Mouse (Mus musculus) MEL (cell line): ENCODE measurements around the gene Slc25a28. TPM values are rescaled to one million over a fixed set of nuclear protein-coding genes. Genes with fewer than 3 reads are reported as not detected.
A peak's percentile ranks its signal among the peaks of the same experiment; 100 is the strongest.

Source experiments
- DNase-seq: peaks from one replicate; pipeline ENCODE4 v3.0.0; 2011; ENCODE audit warnings: low read depth, low spot score
- H3K27ac ChIP-seq: 2 replicates; pipeline ENCODE4 v1.5.1; 2012; ENCODE audit warnings: low read depth, mild to moderate bottlenecking, control low read depth, low read length, moderate library complexity; ENCODE audit not compliant: control insufficient read depth
- H3K27me3 ChIP-seq, 2 experiments: fragments of 150-350 bp in 1 of 2; sonication (generic) in 1 of 2; 2 replicates each; pipeline ENCODE4 v1.6.1; 2012; ENCODE audit warnings: low read length in 2 of 2, mild to moderate bottlenecking in 2 of 2, improper control_type of control experiment in 1 of 2, moderate library complexity in 1 of 2; ENCODE audit not compliant: insufficient read depth in 2 of 2, control insufficient read depth in 1 of 2
- H3K36me3 ChIP-seq, 2 experiments: 2 replicates each; pipeline ENCODE4 v1.6.1; 2012 to 2014; ENCODE audit warnings: low read length in 2 of 2, improper control_type of control experiment in 1 of 2, inconsistent platforms in 1 of 2, mild to moderate bottlenecking in 1 of 2; ENCODE audit not compliant: insufficient read depth in 2 of 2, control insufficient read depth in 1 of 2
- H3K4me1 ChIP-seq, 2 experiments: fragments of 150-350 bp in 1 of 2; sonication (generic) in 1 of 2; 2 replicates each; pipeline ENCODE4 v1.6.1; 2012; ENCODE audit warnings: low read length in 2 of 2, improper control_type of control experiment in 1 of 2, mild to moderate bottlenecking in 1 of 2; ENCODE audit not compliant: insufficient read depth in 2 of 2, control insufficient read depth in 1 of 2
- H3K4me3 ChIP-seq, 2 experiments: fragments of 150-350 bp in 1 of 2; sonication (generic) in 1 of 2; 2 replicates each; pipeline ENCODE4 v1.5.1; 2012; ENCODE audit warnings: low read depth in 2 of 2, low read length in 2 of 2, mild to moderate bottlenecking in 2 of 2, moderate library complexity in 2 of 2, control low read depth in 1 of 2, improper control_type of control experiment in 1 of 2; ENCODE audit not compliant: control insufficient read depth in 1 of 2, insufficient read depth in 1 of 2
- H3K79me2 ChIP-seq: 2 replicates; pipeline ENCODE4 v1.6.1; 2012; ENCODE audit warnings: mild to moderate bottlenecking, low read length, moderate library complexity; ENCODE audit not compliant: control insufficient read depth, poor library complexity, insufficient read depth
- H3K9ac ChIP-seq: 2 replicates; pipeline ENCODE4 v1.6.1; 2012; ENCODE audit warnings: low read depth, mild to moderate bottlenecking, control low read depth, low read length, moderate library complexity; ENCODE audit not compliant: control insufficient read depth, poor library complexity, severe bottlenecking
- H3K9me3 ChIP-seq: fragments of 150-350 bp; sonication (generic); replicated peaks from 2 replicates; pipeline ENCODE4 v1.6.1; 2012; ENCODE audit warnings: mild to moderate bottlenecking, low read length, improper control_type of control experiment, moderate library complexity; ENCODE audit not compliant: insufficient read depth
- BHLHE40 ChIP-seq: IDR thresholded peaks from 2 replicates; pipeline ENCODE4 v1.6.1; 2012; ENCODE audit warnings: low read depth, mild to moderate bottlenecking, inconsistent platforms, low read length, improper control_type of control experiment, borderline replicate concordance
- CHD1 ChIP-seq: IDR thresholded peaks from 2 replicates; pipeline ENCODE4 v1.6.1; 2012; ENCODE audit warnings: low read depth, mild to moderate bottlenecking, inconsistent platforms, low read length, improper control_type of control experiment
- CHD2 ChIP-seq: IDR thresholded peaks from 2 replicates; pipeline ENCODE4 v1.6.1; 2011; ENCODE audit warnings: low read length, improper control_type of control experiment
- CTCF ChIP-seq, 3 experiments: IDR thresholded peaks in 2 of 3; conservative IDR thresholded peaks in 1 of 3; 2 replicates each; pipeline ENCODE4 v1.5.1; 2011 to 2012; ENCODE audit warnings: low read length in 3 of 3, low read depth in 2 of 3, mild to moderate bottlenecking in 2 of 3, improper control_type of control experiment in 1 of 3, inconsistent platforms in 1 of 3, mixed read lengths in 1 of 3, moderate library complexity in 1 of 3; ENCODE audit not compliant: control insufficient read depth in 1 of 3, insufficient read depth in 1 of 3, poor library complexity in 1 of 3, severe bottlenecking in 1 of 3
- E2F4 ChIP-seq: IDR thresholded peaks from 2 replicates; pipeline ENCODE4 v1.6.1; 2011; ENCODE audit warnings: low read depth, low read length, improper control_type of control experiment, borderline replicate concordance
- ELF1 ChIP-seq: IDR thresholded peaks from 2 replicates; pipeline ENCODE4 v1.6.1; 2014; ENCODE audit warnings: low read depth, mild to moderate bottlenecking, inconsistent platforms, low read length, improper control_type of control experiment, moderate library complexity
- EP300 ChIP-seq, 2 experiments: IDR thresholded peaks; 2 replicates each; pipeline ENCODE4 v1.6.1; 2011; ENCODE audit warnings: improper control_type of control experiment in 2 of 2, low read length in 2 of 2, low read depth in 1 of 2, mild to moderate bottlenecking in 1 of 2
- ETS1 ChIP-seq: IDR thresholded peaks from 2 replicates; pipeline ENCODE4 v1.6.1; 2012; ENCODE audit warnings: low read depth, mild to moderate bottlenecking, inconsistent platforms, low read length, improper control_type of control experiment, moderate library complexity
- GATA1 ChIP-seq: IDR thresholded peaks from 2 replicates; pipeline ENCODE4 v1.6.1; 2011; ENCODE audit warnings: low read depth, low read length, improper control_type of control experiment
- HCFC1 ChIP-seq: IDR thresholded peaks from 2 replicates; pipeline ENCODE4 v1.6.1; 2012; ENCODE audit warnings: low read depth, mild to moderate bottlenecking, inconsistent platforms, low read length, improper control_type of control experiment, moderate library complexity
- JUND ChIP-seq: IDR thresholded peaks from 2 replicates; pipeline ENCODE4 v1.6.1; 2011; ENCODE audit warnings: low read depth, mild to moderate bottlenecking, improper control_type of control experiment, low read length
- KAT2A ChIP-seq: conservative IDR thresholded peaks from 2 replicates; pipeline ENCODE4 v1.6.1; 2012; ENCODE audit warnings: low read depth, low read length, improper control_type of control experiment, inconsistent platforms
- MAFK ChIP-seq: IDR thresholded peaks from 2 replicates; pipeline ENCODE4 v1.6.1; 2011; ENCODE audit warnings: low read depth, mild to moderate bottlenecking, low read length, improper control_type of control experiment, borderline replicate concordance
- MAX ChIP-seq: IDR thresholded peaks from 2 replicates; pipeline ENCODE4 v1.6.1; 2011; ENCODE audit warnings: low read length, improper control_type of control experiment
- MAZ ChIP-seq: IDR thresholded peaks from 2 replicates; pipeline ENCODE4 v1.6.1; 2012; ENCODE audit warnings: low read depth, mild to moderate bottlenecking, inconsistent platforms, low read length, improper control_type of control experiment
- MEF2A ChIP-seq: IDR thresholded peaks from 2 replicates; pipeline ENCODE4 v1.6.1; 2014; ENCODE audit warnings: low read depth, mild to moderate bottlenecking, inconsistent platforms, low read length, improper control_type of control experiment; ENCODE audit not compliant: poor library complexity, insufficient replicate concordance, severe bottlenecking; ENCODE audit errors: extremely low read depth
- MXI1 ChIP-seq: IDR thresholded peaks from 2 replicates; pipeline ENCODE4 v1.6.1; 2011; ENCODE audit warnings: mild to moderate bottlenecking, low read depth, low read length, improper control_type of control experiment
- MYB ChIP-seq: IDR thresholded peaks from 2 replicates; pipeline ENCODE4 v1.6.1; 2011; ENCODE audit warnings: mild to moderate bottlenecking, low read depth, low read length, improper control_type of control experiment
- MYC ChIP-seq: IDR thresholded peaks from 2 replicates; pipeline ENCODE4 v1.6.1; 2011; ENCODE audit warnings: low read depth, mild to moderate bottlenecking, low read length, improper control_type of control experiment, moderate library complexity
- NELFE ChIP-seq: IDR thresholded peaks from 2 replicates; pipeline ENCODE4 v1.6.1; 2011; ENCODE audit warnings: low read depth, low read length, improper control_type of control experiment
- NRF1 ChIP-seq: IDR thresholded peaks from 2 replicates; pipeline ENCODE4 v1.6.1; 2014; ENCODE audit warnings: low read depth, mild to moderate bottlenecking, inconsistent platforms, low read length, improper control_type of control experiment, moderate library complexity; ENCODE audit not compliant: poor library complexity, insufficient read depth, severe bottlenecking
- POLR2A ChIP-seq, 2 experiments: IDR thresholded peaks; 2 replicates each; pipeline ENCODE4 v1.6.1; 2011 to 2012; ENCODE audit warnings: low read length in 2 of 2, mild to moderate bottlenecking in 2 of 2, control low read depth in 1 of 2, improper control_type of control experiment in 1 of 2, low read depth in 1 of 2, moderate library complexity in 1 of 2; ENCODE audit not compliant: control insufficient read depth in 1 of 2, insufficient read depth in 1 of 2, poor library complexity in 1 of 2
- POLR2AphosphoS2 ChIP-seq: IDR thresholded peaks from 2 replicates; pipeline ENCODE4 v1.6.1; 2011; ENCODE audit warnings: low read length, improper control_type of control experiment
- POLR2AphosphoS5 ChIP-seq: IDR thresholded peaks from 2 replicates; pipeline ENCODE4 v1.6.1; 2012; ENCODE audit warnings: low read depth, borderline replicate concordance, mild to moderate bottlenecking, inconsistent platforms, low read length, moderate library complexity, mixed read lengths
- RAD21 ChIP-seq: IDR thresholded peaks from 2 replicates; pipeline ENCODE4 v1.6.1; 2011; ENCODE audit warnings: mild to moderate bottlenecking, low read depth, low read length, improper control_type of control experiment
- RCOR1 ChIP-seq: IDR thresholded peaks from 2 replicates; pipeline ENCODE4 v1.6.1; 2012; ENCODE audit warnings: low read depth, mild to moderate bottlenecking, inconsistent platforms, low read length, improper control_type of control experiment
- SIN3A ChIP-seq: IDR thresholded peaks from 2 replicates; pipeline ENCODE4 v1.6.1; 2012; ENCODE audit warnings: low read length, improper control_type of control experiment, inconsistent platforms
- SMC3 ChIP-seq: IDR thresholded peaks from 2 replicates; pipeline ENCODE4 v1.6.1; 2011; ENCODE audit warnings: low read depth, low read length, improper control_type of control experiment
- TAL1 ChIP-seq: IDR thresholded peaks from 2 replicates; pipeline ENCODE4 v1.6.1; 2012; ENCODE audit warnings: mild to moderate bottlenecking, inconsistent platforms, low read length, moderate library complexity, mixed read lengths
- TBP ChIP-seq: IDR thresholded peaks from 2 replicates; pipeline ENCODE4 v1.8.0; 2011; ENCODE audit warnings: low read depth, low read length, improper control_type of control experiment
- TCF12 ChIP-seq: IDR thresholded peaks from 2 replicates; pipeline ENCODE4 v1.6.1; 2014; ENCODE audit warnings: low read depth, mild to moderate bottlenecking, inconsistent platforms, low read length, improper control_type of control experiment, moderate library complexity
- UBTF ChIP-seq: IDR thresholded peaks from 2 replicates; pipeline ENCODE4 v1.6.1; 2012; ENCODE audit warnings: low read depth, mild to moderate bottlenecking, inconsistent platforms, low read length, improper control_type of control experiment, moderate library complexity, borderline replicate concordance; ENCODE audit not compliant: insufficient read depth
- USF1 ChIP-seq: IDR thresholded peaks from 2 replicates; pipeline ENCODE4 v1.6.1; 2014; ENCODE audit warnings: low read depth, mild to moderate bottlenecking, inconsistent platforms, low read length, improper control_type of control experiment, moderate library complexity
- USF2 ChIP-seq, 2 experiments: IDR thresholded peaks; 2 replicates each; pipeline ENCODE4 v1.6.1; 2011 to 2012; ENCODE audit warnings: improper control_type of control experiment in 2 of 2, low read length in 2 of 2, borderline replicate concordance in 1 of 2, inconsistent platforms in 1 of 2, low read depth in 1 of 2, mild to moderate bottlenecking in 1 of 2; ENCODE audit not compliant: insufficient read depth in 1 of 2
- ZC3H11A ChIP-seq: IDR thresholded peaks from 2 replicates; pipeline ENCODE4 v1.6.1; 2012; ENCODE audit warnings: low read depth, mild to moderate bottlenecking, inconsistent platforms, low read length, improper control_type of control experiment
- ZKSCAN1 ChIP-seq: IDR thresholded peaks from 2 replicates; pipeline ENCODE4 v1.6.1; 2012; ENCODE audit warnings: low read depth, mild to moderate bottlenecking, inconsistent platforms, low read length, improper control_type of control experiment, moderate library complexity
- ZNF384 ChIP-seq: IDR thresholded peaks from 2 replicates; pipeline ENCODE4 v1.6.1; 2012; ENCODE audit warnings: low read depth, mild to moderate bottlenecking, inconsistent platforms, low read length, improper control_type of control experiment
- polyA plus RNA-seq, 2 experiments: library from polyadenylated mRNA; stranded (reverse) in 1 of 2; unstranded in 1 of 2; fragments of >175 nt in 1 of 2; fragments of >200 nt in 1 of 2; gene quantifications; 2 replicates each; pipeline versions ENCODE4 v1.2.1 to v1.2.4; 2012; ENCODE audit warnings: low replicate concordance in 2 of 2, low read depth in 1 of 2; ENCODE audit not compliant: insufficient read length in 2 of 2, insufficient read depth in 1 of 2, missing spikeins in 1 of 2
- total RNA-seq: library from RNA; depleted of rRNA; stranded (reverse); fragments of 300-350 nt; gene quantifications from 2 replicates; pipeline ENCODE4 v1.2.3, GENCODE M21; 2012

Slc25a28 gene
- total and polyA plus RNA-seq, 3 experiments, result 58.2 to 110 TPM; not detected in 1

DNA sequence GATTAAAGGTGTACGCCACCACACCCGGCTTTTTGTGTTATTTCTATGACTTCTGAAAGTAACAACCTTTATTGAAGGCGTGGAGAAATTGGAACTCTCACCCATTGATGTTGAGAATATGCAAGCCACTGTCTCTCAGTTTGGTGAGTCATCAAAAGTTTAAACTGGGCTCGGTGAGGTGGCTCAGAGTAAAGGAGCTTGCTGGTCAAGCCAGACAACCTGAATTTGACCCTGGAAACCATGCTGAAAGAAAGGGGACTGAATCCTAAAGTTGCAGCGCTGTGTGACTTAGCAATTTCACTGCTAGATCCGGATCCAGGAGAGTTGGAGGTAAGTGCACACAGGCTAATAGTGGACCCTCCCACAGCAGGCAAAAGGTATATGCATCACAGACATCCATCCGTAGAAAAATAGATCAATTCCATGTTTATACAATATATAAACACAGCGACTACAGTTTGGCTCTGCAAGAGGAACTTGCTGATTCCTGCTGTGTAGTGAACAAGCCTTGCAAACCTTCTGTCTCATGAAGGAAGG is 3.9 kb upstream of the Slc25a28 start:
- peak; percentile 74 for DNase-seq
- Histone ChIP-seq H3K9ac (peak overlapping the region; percentile 68), H3K9me3 (no peaks in the 10 kb centered on the region), H3K36me3 (peaks cover 0 to 47% of the 10 kb centered on the region in 2 experiments; a peak in 2 of 4 replicates), H3K79me2 (peaks cover 25% of the 10 kb centered on the region), H3K27me3 (no peaks in the 10 kb centered on the region), H3K4me3 (peak overlapping the region; percentile 25 to 45), H3K27ac (peak overlapping the region; percentile 97), H3K4me1 (peaks cover 23 to 45% of the 10 kb centered on the region in 2 experiments)
- TF ChIP-seq TCF12 (no peak), POLR2A (IDR thresholded peaks at IDR 0.05; ENCODE audit: control insufficient read depth in 1 of 2, insufficient read depth in 1 of 2, low read depth in 1 of 2, low read length in 2 of 2, poor library complexity in 1 of 2) (no peak), NELFE (0 out of 2 replicates have a peak, but pooled peaks have one; percentile 23), ZNF384 (no peak), CTCF (IDR thresholded peaks at IDR 0.05 in 2 of 3, conservative IDR thresholded peaks at IDR 0.05 in 1 of 3; ENCODE audit: control insufficient read depth in 1 of 3, insufficient read depth in 1 of 3, low read depth in 2 of 3, low read length in 3 of 3, poor library complexity in 1 of 3, severe bottlenecking in 1 of 3) (no peak), MAFK (0 out of 2 replicates have a peak, but pooled peaks have one; percentile 52), TAL1 (no peak), MYC (0 out of 2 replicates have a peak, but pooled peaks have one; percentile 56), RCOR1 (no peak), MYB (no peak), ZC3H11A (no peak), MXI1 (no peak), SIN3A (peak; percentile 42; the same call in 1 of the 2 replicates), KAT2A (no peak), USF1 (no peak), UBTF (no peak), MAZ (no peak), JUND (no peak), SMC3 (no peak), TBP (no peak), ZKSCAN1 (no peak), MEF2A (no peak), ETS1 (0 out of 2 replicates have a peak, but pooled peaks have one; percentile 31), POLR2AphosphoS2 (no peak), RAD21 (no peak), CHD2 (no peak), E2F4 (no peak), HCFC1 (no peak), NRF1 (no peak), GATA1 (no peak), MAX (no peak), CHD1 (no peak; the same call in 1 of the 2 replicates), BHLHE40 (no peak), EP300 (IDR thresholded peaks at IDR 0.05; ENCODE audit: low read depth in 1 of 2, low read length in 2 of 2) (peak; percentile 18 to 55; a peak in 1 of 4 replicates), POLR2AphosphoS5 (no peak), USF2 (IDR thresholded peaks at IDR 0.05; ENCODE audit: borderline replicate concordance in 1 of 2, insufficient read depth in 1 of 2, low read depth in 1 of 2, low read length in 2 of 2) (no peak), ELF1 (no peak)
